Mouse (Mus musculus): ENCODE measurements at regions not wholly inside any gene's neighbourhood (a gene's known extent, or its start where the extent isn't known, plus 50 kb on each side); places are given as distances from the start of the nearest gene placed in this dataset.
A peak's percentile ranks its signal among the peaks of the same experiment; 100 is the strongest.

DNA sequence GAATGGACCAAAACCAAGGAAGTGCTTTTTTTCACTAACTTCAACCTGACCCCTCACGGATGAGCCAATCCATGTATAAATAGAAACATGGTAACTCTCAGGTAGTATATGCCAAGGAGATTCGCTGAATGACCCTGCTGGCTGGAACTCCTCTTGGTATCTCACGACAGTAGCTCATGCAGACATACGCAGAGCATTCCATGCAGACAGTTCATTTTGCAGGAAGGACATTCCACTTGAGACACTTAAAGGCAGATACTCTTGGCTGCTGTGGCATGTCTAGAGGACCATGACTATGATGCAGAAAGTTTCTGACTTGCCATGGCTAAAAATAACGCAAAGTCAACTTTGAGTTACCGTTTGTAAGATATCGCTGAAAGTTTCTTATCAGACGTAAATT lies 195.6 kb upstream of the Pitx2 start:
- no peak for DNase-seq
- intact Hi-C loops (cut with DNase I) = no loop called here

DNA sequence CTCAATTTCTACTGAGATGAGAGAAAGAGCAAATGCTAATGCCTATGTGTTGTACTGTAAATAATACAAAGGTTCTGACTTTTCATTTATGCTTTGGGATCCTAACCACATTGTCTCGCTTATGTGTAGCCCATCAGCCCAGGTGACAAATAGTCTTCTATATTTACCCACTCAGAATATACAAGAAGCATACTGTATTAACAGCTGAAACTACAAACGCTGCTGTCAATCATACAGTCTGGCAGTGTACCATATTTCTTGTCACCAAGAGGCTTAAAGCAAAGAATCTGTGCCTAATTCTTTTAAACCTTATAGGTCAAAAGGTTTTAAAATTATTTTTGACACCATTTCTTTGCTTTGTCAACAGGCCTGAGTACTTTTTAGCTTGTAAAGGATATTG lies 160.8 kb upstream of the Pitx2 start:
- DNase-seq = no peak
- intact Hi-C loops (cut with DNase I) = no loop called here

DNA sequence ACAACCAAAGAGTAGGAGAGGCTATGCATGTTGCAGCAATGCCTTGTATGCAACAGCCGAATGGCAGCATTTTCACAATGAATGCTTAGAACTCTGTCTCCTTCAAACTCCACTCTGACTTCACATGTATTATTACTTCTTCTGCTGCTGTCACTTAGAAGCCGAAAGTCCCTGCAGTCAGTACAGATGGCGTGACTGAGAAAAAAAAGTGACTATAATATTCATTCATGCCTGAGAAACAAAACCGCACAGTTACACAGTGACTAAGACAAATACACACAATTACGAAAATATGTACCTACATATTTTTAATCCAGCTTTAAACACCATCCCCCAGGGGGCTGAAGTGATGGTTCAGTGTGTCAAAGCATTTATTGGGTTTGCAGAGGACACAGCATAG lies 154.8 kb upstream of the Pitx2 start:
- intact Hi-C loops (cut with DNase I) = no loop called here
- DNase-seq = no peak

DNA sequence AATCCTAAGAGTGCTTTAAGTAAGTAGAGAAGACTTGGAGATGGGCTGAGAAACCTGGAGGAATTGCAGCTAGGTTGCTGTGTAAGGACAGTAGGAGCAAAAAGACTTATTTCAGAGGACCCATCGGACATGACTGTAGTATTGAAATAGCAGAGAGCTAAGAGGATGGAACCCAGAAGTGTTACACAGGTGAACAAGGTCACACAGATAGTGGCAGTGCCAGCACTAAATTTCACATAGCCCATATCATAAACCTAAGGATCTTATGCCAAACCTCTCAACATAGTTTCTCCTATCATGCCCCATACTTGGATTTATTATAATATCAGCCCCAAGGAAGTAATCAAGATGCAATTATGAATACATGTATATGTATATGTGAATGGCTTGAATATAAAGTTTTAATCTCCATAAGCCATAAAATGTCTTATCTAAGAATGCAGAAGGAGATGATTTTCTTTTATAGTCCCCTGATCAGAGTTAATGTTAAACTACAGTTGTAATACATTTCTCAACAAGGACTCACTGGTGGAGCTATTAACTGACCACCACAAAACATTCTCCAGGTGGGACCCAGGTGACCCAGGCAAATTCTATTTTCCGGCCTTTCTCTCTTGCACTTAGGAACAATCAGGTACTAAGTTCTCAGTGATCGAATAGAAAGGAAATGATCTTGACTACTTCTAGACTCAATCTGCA lies 149.6 kb upstream of the Pitx2 start:
- DNase-seq = no peak
- intact Hi-C loops (cut with DNase I) = no loop called here

DNA sequence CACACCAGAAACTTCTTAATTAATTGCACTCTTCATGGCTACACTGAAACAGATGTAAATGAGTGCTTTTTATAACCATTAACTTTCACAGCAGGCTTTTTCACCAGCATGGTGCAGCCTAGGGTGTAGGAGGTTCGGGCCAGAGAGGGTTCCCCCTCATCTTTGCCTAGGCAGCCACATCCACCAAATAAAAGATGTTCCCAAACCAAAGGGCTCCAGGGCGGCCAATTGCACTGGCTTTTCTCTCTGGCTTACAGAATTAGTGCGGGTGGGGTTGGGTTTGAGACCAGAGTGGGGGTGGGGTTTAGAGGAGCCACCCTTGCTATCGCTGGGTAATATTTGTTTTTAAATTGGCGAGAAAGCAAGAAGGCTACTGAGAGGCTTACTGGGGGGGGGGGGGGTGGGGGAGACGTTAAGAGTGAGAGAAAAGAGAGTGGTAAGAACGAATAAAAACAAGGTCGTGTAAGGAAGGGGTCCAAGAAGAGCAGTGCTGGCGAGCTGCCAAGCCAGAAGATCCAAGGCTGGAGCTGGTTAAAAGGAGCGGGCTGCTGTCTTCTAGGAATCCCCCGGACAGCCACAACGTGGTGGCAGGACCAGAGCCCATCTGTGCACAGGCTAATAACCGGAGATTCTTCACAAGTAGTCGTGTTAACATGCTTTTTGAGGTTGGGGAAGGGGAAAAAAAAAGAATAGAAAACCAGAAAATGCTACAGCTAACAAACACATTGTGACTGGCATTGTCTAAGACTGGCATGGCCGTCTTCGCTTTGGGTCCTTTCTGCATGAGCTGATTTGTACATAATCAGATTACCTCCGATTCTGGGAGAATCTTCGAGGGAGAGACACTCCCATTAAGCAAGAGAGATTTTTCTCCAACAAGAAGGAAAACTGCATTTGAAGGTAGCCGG lies 134.0 kb upstream of the Pitx2 start:
- peak; percentile 74 for DNase-seq
- intact Hi-C loops (cut with DNase I) = no loop called here

DNA sequence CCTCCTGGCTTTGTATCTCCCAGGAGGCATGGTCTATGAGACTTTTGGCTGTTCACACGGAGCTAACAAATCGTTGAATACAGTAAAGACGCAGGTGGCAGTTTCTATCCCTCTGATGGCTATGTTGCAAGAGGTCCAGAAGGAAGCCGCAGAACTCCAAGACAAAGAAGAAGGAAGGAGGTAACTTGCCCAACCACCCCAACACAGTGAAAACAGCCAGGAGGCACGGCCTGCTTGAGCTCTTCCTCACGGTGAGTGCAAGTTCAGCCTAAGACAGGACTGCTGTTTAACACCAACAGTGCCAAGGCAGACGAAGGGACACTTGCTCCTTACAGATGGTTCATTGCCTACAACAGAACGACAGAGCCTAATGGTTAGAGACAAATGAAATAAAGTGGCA lies 130.0 kb upstream of the Pitx2 start:
- intact Hi-C loops (cut with DNase I) = no loop called here
- DNase-seq = no peak

DNA sequence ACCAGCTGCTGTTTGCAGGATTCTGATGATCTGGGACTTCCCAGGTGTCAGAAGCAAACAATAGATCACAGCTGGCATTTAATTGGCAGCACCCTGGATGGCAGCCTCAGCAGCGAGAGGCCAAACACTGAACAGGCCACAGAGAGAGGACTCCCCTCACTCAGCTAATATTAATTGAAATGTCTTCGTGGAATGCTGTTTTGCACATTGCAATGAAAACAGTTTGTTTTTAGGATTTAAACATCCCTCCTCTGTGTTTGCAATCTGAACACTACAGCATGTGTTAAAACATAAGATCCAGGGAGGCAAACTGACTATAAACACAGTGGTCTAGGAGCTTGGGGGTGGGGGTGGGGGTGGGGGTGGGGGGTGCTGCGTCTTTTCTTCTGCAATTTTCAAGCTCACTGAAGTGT lies 129.2 kb upstream of the Pitx2 start:
- intact Hi-C loops (cut with DNase I) = no loop called here
- DNase-seq = no peak

DNA sequence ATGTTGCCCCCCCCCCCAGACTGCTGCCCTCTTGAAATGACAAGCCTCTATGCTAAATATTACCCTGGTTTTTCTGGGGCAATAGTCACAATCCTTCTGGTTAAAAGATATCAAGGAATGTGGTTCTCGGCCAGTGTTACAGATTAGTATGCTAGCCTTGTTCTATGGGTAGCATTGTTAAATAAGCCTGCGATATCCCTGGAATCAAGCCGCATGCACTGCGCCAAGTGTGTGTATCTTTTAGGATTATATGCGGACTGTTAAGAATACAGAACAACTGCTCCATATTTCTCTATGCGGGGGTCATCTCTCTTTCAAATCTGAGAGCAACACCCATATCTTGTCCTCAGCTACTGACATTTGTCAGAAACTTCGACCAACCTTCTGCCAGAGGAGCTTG lies 128.7 kb upstream of the Pitx2 start:
- intact Hi-C loops (cut with DNase I) = no loop called here
- DNase-seq = no peak

DNA sequence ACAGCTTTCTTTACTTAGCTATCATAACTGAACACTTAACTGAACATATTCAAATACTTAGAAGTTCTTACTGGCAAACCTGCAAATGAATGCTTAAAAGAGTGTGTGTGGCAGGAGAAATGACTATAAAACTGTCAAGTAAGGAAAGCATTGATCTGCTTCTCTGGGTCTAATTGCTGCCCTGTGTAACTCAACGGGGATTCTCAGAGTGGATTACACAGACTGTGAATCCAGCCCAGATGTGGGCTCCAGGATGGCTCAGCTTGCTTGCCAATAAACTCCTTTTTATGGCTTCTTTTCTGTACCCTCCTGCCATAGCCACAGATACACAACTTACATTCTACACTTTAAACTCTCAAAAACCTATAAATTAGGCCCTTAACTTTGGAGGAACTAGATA lies 123.3 kb upstream of the Pitx2 start:
- intact Hi-C loops (cut with DNase I) = no loop called here
- no peak for DNase-seq

DNA sequence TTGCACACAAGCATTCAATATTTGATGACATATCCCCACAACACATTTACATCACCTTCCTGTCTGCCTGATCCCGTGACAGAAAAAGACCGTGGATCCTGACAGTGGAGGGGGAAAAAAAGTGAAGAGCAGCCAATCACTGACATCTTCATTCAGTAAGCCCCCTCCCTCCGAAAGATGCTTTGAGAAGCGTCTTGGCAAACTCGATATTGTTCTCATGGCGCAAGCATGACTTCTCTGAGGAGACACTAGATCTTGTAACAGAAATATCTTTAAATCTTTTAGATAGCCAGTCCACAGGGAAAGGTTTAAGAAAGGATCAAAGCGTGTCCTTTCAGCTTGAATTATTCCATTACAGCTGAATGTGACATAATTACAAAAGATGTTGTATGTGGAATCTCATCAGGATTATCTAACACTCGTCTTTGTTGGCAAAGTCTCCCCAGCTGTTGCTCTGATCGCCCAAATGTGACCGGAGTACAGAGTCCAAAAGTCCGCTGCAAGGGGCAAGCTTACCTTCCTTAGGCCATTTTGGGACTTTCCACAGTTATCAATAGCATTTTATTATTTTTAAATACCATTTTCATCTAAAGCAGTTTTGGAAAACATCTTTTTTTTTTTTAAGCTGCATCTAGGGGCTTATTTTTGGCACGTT lies 95.8 kb upstream of the Pitx2 start:
- intact Hi-C loops (cut with DNase I) = no loop called here
- no peak for DNase-seq

DNA sequence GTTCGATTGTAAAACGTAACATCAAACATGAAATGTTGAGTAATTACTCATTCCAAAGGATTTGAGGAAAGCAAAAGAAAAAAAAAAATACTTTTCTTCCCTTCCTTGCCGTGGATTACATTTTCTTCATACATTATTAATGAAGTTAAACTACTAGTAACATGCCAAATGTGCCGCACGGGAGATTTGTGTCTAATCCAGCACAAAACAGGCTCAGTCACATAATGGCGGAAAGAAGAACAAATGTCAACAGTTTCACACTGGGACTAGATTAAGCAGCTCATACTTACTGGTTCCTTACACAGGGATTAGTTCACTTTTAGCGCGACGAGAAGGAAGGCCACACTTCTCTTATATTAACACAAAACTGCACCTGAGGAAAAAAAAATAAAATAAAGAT lies 94.9 kb upstream of the Pitx2 start:
- DNase-seq = no peak
- intact Hi-C loops (cut with DNase I) = no loop called here

DNA sequence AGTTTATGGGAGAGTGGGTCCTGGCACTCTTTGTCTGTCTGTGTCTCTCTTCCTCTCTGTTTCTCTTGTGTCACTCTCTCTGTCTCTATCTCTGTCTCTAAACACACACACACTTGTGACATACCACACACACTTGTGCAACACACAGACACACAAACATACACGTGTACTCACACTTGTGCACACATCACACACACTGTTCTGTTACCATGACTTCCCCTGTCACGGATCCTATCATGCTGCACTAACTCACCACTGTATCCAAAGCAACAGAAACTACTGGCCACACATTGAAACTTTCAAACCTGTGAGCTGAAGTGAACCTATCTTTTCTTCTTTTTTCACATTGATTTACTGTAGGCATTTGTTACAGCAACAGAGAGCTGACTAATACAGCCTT lies 93.5 kb upstream of the Pitx2 start:
- intact Hi-C loops (cut with DNase I) = no loop called here
- DNase-seq = no peak

DNA sequence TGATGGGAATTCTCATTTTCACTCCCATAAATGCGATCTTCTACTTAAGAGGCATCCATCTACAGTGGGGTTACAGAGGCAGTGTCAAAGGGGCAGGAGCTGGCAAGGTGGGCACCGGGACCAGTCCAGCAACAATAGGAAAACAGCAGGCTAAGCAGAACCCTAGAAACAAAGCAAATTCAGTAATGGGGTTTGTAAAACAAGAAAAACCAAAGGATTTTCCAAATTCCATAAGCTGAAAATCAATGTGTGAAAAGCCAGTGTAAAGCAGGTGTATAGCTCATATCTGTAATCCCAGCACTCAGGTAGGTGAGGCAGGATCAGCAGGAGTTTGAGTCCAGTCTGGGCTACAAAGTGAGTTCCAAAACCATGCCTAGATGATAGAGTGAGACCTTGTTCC lies 69.2 kb upstream of the Pitx2 start:
- DNase-seq = no peak
- intact Hi-C loops (cut with DNase I) = no loop called here

DNA sequence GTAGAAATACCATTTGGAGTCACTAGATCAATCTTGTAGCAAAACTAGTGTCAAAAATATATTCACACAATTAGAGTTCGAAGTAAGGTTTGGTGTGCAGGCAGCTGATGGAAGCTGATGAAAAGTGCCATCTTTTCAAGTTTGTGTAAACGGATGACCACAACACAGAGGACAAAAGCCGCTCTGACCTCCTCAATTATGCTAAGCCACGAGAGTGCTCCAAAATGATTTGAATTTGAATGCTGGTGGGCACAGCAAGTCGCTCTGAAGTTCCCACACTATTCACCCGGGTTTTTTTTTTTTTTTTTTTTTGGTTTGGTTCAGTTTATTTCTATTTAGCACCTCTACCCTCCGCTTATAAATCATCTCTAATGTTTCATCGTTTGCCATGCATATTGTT lies 68.5 kb upstream of the Pitx2 start:
- intact Hi-C loops (cut with DNase I) = no loop called here
- no peak for DNase-seq

DNA sequence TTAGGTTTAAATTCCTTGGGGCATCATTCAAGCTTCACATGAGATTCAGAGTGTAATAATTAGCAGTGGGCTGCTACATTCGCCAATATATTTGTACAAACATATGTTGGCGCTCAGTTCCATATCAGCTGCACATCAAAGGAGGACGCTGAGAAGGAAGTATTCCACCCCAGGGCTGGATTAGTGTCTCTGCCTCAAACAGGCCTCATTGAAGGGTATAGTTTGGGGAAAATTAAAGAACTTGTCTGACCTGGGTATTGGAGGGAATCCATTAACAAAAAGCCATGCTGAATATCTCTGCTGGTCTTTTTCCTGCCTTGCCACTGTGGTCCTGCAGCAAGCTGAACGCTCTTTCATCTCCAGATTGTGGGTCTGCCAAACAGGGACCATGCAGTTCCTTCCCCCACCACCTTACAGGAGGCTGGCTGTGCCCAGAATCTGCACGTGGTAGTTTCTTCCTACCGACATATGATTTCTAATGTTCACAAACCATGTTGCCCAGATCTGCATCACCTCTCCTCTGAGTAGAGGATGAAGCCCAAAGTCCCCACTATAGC lies 67.7 kb upstream of the Pitx2 start:
- no peak for DNase-seq
- intact Hi-C loops (cut with DNase I) = no loop called here
